Mouse (Mus musculus) right cerebral cortex, postnatal 4 days (tissue): Measurements from ENCODE around the gene Gm11985.
A peak's percentile ranks its signal among the peaks of the same experiment; 100 is the strongest.
"Not testable (repeated sequence)": the region's sequence is repeated elsewhere in the genome, so short reads cannot be mapped to it uniquely, and the experiment has no call there.

ENCODE experiments used
- DNase-seq: peaks from one replicate; pipeline ENCODE4 v3.0.0-alpha.2; 2022

Gm11985 gene

DNA sequence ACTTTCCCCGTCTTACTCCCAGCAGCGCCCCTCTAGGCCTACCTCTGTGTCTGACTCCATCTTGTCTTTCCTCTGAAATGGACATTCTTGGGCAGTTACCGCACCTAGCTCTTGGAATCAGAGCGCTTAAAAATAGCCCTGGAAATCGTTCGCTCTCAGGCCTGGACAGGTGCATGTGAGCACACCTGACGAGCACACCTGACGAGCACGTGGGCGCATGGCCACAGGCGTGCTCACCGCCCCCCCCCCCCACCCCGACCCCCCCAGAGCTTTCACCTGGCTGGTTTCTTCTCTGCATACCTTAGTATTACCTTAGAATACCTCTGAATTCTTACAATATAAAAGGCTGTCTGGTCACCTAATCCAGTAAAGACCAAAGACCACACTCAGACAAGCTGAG, at the start of gene Gm11985:
Gene Gm11985 (minus strand): TSS at position 101 of the 400 bp plus-strand sequence.
- DNase-seq = no peak

DNA sequence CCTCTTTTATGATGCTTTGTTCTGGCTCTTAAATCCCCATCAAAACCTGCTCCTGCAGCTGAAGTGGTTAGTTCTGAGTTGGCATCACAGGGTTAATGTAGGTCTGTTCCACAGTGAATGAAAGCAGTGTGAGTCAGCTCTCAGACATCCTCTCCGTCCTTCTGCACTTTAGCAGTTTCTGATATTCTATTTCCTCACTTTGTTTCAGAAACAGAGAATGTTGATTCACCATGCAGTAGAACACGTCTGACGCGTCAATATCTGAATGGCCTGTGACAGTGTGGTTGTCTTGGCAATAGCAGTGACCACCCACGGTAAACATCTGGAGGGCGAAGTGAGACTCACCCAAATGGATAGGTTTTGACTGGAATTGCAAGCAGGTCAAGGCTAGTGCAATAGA, 49.3 kb upstream of the Gm11985 start:
- DNase-seq = no peak

DNA sequence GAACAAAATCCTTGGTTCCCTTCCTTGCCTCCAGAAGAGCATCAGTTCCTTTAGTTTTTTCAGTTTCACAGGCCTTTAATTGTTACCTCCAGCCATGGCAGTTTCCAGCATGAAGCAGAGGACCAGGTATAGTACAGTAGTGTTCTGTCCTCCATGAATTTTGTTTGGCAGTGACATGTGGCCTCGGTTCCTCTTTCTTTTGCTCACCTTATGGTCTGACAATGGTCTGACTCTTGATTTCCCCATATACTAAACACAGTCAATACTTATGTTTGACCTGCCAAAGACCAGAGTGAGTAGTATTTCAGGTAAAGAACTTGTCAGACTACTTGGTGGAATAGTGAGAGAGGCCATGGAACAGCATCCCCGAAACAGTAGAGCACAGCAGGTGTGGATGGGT, 48.4 kb upstream of the Gm11985 start:
- DNase-seq = no peak

DNA sequence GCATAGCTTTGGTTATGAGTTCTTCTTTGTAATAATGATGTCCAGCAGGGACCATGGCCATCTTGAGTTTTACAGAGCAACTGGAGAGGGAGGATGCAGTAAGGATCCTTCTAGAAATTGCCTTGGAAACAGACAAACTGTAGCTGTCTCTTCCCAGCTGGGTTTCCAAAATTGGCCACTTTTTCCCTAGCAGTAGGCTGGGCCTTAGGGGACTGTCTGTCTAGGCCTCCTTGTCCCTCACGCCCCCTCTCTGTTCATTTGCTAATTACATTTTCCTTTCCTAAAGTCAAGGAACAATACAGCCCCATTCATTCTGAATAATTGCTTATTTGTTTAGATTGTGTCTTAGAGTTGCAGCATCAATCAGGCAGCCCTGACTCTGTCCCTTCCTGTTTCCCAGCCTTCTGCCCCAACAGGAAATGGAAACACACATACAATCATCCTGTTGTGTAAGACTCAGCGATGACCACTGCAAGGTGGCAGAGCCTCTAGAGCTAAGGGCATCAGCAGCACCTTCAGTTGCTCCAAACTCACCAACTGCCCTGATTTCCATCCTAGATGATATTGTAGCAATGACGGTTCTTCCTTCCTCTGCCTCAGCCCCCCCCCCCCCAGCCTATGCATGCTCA, 46.7 kb upstream of the Gm11985 start:
- DNase-seq = no peak

DNA sequence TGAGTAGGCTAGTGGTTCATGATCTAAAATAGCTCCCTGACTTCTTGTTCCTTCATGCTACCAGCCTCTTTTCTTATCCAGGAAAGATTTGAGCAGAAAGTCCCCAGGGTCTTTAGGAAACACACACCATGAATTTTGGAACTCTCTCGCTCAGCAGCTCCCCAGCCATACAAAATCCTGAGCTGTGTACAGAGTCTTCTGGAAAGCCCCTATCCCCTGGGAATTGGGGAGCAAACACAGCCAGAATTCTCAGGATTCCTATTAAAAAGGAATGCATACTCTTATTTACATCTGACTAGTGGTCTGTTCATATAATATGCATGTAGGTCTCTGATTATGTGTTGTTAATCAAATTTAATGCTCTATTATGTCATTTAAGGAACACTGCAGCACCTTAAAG, 46.1 kb upstream of the Gm11985 start:
- DNase-seq = no peak

DNA sequence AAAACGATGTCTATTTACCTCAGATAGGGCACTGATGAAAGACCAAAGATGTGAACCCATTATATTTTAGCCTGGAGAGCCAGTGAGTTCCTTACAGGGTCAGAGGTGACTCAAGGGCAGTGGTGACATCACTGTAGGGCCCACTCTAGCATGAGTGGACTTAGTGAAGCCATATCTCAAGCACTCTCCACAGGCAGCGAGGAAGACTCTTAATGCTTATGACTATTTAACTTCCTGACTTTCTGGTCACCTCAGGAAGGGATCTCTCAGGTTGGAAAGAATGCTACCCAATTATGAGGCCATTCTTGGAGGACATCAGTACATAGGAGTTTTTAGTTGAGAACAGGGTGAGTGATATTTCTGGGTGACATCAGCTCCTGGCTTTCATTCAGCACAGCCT, 45.0 kb upstream of the Gm11985 start:
- DNase-seq = no peak

DNA sequence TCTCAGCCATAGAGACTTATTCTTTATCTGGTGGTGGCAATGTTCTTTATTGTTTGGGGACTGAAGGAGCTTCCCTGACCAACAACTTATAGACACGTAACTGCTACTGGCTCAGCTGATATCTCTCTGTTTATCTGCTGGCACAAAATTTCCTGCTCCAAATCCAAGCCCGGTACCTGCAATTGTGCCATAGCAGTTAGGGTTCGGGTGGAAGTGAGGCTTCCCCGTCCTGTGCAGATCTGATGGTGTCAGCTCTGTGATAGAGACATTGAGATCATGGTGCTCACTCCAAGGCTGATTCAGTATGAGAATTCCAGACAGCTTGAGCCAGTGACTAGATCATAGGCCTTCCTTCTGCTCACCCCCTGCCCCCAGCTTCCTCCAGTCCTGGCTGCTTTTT, 43.6 kb upstream of the Gm11985 start:
- DNase-seq = no peak

DNA sequence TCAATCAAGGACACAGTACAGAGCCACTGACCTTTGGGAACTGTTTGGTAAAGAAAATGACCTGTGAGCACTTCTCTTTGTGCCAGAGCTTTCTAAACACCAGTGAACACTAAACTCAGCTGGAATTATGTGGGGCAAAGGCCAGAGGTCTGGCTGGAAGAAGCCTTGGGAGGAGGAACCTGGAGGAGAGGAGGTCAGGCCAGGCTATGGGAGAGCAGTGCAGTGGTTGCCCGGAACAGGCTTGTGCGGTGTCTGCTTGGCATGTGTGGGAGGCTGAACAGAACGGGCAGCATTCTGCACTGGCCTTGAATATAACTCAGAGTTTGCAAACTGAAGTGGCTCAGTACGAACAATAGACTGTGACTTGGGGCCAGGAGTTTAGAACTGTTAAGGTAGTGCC, 41.6 kb upstream of the Gm11985 start:
- DNase-seq = no peak

DNA sequence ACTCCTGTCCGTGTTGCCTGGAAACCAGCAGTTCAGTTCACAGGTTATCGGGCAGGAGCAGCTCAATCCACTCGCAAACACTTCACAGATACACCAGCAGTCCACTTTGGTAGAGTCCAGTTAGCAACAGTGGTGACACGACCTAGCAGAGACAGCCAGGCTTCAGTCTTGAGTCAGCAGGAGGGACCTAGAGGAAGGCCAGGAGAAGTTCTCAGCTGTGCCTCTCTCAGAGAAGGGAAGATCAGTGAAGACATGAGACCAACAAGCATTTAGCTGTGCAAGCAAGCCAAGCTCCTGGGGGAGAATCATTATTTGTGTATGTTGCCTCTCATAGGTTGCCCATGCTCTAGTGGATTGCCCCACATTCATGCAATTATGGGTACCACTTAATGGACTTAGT, 39.7 kb upstream of the Gm11985 start:
- DNase-seq = no peak

DNA sequence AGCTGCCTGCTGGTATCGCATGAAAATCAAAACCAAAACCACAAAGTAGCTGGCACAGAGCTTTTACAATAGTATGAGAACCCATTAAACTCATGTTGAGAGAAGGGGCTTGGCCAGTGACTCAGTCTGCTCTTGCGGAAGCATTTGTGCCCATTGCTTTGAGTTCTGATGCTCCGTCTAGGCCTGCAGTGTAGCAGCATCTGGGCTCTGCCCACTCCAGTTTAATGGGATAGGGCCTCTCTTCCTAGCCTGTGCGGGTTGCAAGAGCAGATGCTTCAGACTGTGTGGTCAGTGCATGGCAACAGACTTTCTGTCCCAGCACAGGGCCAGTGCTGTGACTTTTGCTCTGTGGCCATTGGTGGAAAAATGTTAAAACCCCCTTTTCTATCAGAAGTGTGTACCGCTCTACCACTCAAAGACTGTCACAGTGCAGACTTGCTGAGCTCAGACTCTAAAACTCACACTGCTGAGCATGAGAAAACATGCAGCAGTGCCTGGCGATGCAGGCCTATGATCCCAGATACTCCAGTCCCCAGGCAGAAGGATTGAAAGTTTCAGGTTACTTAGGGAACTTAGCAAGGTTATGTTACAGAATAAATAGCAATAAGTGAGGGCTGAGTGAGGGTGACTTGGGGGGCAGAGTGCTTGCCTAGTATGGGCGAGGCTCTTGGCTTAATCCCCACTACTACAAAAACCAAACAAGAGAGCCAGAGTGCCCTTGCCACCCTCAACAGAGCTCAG, 38.6 kb upstream of the Gm11985 start:
- no peak for DNase-seq

DNA sequence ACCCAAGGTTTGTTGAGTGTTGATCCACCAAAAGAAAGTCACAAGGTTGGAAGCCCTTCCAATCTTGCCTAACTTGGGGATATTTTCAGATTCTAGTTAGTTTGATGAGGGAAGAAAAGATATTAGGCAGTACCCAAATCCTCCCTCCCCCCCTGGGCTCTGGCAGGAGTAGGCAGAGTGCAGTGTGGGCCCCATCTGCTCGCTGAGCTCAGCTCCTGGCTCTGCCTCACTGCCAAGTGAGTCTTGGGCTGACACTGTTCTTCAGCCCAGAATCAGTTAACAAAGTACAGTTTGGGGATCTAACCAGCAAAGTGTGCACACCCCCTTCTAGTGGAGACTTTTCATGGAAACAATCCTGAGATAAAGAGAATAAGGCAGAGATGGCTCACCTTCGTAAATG, 37.8 kb upstream of the Gm11985 start:
- DNase-seq = peak; percentile 16

DNA sequence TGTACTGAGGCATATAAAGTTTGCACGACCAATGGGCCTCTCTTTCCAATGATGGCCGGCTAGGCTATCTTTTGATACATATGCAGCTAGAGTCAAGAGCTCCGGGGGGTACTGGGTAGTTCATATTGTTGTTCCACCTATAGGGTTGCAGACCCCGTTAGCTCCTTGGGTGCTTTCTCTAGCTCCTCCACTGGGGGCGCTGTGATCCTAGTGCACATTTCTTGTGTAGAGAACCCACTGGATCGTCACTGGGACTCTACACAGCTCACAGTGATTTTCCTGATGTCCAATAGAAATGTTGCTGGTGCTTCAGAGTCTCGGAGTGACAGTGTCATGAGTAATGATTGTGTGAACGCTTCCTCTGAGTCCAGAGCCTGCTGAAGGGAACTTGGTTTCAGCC, 33.5 kb upstream of the Gm11985 start:
- DNase-seq = not testable (repeated sequence)

DNA sequence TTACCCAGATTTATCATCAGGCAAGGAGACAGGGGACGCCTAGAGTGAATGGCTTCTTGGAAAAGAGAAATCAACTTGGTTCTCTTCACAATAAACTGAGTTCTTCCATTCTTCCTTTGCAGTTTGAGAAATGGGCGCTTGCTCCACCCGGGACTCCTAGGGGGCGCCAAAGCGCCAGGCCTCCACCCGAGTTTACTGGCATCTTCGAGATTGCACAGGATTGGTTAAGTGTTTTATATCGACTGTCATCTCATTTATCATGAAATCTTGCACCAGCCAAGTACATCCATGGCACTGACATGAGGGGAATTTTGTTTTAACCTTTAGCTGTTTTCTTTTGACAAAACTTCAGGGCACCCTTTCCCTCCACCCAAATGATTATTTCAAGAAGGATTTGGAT, 27.3 kb upstream of the Gm11985 start:
- DNase-seq = peak; percentile 86

DNA sequence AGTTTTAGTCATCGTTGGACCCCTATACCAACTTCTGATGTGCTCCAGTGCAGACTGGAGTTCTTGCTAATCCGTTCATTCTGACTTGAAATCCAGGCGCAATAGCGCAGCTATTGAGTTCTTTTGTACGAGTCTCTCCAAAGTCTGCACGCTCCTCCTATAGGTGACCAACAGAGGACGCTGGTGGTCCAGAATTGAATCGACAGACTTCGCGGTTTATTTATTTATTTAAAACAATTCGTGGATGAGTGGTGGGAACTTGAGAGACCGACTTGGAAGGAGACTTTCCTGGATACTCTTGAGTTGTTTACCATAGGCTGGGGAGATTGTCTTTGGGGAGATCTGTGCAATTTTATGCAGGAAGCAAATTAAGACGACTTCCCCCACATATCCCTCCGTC, 26.4 kb upstream of the Gm11985 start:
- DNase-seq = peak; percentile 75

DNA sequence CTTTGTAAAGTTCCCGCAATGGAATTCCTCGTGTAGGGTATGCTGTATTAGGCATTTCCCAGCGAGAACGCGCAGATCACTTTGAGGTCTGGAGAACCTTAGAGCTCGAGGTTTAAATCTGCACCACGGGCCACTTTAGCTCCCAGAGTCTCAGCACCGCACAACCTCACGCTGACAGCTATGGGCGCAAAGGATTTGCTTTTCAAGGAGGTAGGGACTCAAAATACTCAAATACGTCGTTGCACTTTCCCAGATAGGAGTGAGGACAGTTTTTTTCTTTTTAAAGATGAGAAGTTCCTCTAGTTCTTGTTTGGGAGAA, 25.9 kb upstream of the Gm11985 start:
- DNase-seq = no peak

DNA sequence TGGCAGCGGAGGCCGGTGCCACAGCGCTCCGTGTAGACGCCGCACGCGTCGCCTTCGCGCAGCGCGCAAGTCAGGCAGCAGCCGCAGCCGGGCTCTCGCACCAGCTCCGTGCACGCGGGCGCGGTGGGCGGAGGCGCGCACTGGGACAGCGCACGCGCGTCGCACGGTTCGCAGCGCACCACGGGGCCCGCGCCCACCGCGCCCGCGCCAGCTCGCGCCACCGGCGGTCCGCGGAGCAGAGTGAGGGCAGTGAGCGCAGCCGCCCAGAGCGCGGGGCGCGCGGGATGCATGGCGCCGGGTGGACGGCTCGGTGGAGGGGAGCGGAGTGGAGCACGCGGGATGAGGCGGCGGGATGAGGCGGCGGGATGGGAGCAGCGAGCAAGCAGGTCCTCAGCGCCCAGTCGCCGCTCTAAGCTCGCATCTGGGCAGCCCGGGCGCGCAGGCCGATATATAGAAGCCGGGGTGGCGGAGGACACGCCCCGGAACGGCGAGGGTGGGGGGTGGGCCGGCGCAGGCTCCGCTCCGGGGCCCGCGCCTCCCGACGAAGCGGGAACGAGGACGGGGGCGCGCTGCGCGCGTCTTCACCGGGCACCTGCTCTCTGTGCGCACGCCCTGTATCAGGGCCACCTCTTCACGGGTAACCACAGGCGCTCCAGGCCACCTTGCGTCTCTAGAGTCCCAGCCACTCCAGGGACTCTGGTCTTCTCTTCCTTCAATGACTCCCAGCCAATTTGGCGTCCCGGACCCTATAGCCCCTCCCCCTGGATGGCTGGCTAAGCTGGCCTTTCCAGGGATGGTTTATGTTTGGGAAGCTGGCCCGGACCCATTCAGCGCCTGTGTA, 25.4 kb upstream of the Gm11985 start, which contains the start of gene Igfbp3:
Gene Igfbp3 (minus strand): TSS at position 423 of the 841 bp plus-strand sequence.
- peak; percentile 84 for DNase-seq

DNA sequence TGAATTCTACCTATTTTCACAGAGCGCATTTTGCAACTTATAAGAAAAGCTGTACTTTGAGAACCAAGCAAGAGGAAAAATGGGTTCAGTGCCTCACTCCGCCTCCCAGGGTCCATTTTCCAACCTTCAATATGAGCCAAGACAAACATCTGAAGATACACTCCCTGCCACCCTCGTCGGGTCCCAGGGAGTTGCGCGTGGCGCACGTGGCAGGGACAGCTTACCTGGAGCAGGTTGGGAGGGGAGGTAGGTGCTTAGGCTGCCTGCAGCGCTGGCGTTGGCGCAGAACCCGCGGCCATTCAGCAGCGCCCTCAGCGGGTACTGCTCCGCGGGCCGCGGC, 24.8 kb upstream of the Gm11985 start:
- DNase-seq = no peak

DNA sequence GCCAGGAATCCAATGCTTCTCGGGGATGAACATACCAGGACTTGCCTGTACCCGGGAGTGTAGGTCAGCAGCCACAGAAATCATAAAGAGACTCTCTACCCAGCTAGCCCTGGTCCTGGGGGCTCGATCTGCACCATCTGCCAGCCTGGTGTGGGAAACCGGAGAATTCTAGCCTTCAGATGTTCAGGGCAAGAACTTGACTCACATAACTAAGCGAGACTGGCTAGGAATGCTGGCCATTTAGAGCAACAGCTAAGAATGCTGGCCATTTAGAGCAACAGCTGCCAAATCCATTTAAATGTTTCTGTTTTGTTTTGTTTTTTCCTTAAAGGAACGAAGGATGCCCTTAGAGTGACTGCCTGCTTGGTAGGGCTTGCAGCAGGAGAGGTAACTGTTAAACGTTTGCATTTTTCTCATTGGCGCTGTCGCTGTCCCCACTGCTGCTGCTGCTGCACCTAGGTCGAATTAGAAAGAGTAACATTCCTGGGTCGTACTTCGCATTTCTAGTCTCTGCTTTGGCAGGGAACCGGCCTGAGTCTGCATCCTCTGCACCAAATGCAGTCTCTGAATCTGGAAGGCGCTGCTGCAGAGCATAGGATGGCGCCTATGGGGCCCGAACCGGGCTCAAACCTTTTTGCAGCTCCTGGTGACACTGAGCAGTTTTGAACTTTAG, 23.9 kb upstream of the Gm11985 start:
- DNase-seq = no peak

DNA sequence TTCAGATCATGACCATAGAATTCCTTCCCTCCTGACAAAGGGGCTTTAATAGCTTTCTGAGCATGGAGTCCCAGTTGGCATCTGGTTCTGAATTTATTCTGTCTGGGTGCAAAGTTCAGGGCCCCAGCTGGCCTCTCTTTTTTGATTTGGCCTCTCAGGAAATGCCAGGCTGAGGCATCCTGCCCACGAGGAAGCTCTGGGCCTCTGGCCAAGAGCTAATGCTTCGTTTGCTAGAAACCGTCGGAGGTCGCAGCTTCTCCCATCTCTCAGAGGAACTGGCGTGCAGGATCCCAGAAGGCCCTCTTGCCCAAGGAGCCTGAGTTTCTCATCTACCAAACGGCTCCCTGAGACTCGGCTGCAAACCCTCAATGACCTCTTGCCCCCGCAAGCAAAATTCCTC, 22.8 kb upstream of the Gm11985 start:
- DNase-seq = no peak

DNA sequence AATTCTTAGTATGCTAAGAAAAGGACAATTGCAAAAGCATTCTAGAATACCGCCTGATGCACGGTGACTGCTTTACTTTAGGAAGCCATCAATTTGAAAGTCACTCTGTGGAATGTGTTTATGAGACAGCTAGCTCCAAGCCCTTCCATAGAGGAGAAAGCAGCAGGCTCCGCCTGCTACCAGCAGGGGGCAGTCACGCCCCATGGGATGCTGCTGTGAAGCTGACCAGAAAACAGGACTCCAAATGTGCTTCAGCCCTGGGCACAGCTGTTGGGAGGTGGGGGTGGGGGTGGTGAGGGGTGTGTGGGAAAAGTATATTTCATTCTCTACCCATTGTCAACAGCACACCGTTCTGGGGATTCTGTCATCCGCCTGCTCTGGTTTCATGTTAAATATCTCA, 22.0 kb upstream of the Gm11985 start:
- DNase-seq = peak; percentile 84

DNA sequence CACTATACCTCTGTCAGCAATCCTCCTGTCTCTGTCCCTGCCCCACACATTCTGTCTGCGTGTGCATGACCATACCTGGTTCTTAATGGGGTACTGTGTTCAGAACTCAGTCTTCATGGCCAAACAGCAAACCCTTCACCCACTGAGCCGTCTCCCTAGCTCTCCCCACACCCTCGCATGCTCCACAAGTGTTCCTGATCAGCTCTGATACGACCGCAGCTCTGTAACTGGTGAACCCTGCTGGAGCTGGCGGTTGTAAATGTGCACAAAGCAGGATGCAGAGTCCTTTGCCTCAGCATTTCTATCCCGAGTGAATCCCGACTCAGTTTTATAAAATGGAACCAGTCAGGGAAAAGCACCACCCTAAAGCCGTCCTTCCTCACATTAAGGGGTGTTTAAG, 15.5 kb upstream of the Gm11985 start:
- no peak for DNase-seq

DNA sequence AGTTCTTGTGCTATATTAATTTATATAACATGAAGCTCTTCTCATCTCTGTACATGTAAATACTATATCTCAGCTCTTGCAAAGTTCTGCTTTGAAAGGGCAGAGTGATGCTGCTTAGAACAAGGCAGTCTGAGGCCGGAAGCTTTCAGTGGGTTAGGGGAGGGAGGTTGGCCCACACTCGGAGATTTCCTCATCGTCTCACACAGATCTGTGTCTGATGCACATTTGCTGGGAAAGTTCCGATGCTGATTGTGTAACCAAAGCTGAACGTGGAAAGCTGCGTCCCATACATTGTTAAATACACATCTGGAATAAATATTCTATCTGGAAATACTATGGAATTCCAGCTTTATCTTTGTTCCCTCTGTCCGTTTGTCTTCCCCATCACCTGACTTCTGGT, 13.8 kb upstream of the Gm11985 start:
- no peak for DNase-seq

DNA sequence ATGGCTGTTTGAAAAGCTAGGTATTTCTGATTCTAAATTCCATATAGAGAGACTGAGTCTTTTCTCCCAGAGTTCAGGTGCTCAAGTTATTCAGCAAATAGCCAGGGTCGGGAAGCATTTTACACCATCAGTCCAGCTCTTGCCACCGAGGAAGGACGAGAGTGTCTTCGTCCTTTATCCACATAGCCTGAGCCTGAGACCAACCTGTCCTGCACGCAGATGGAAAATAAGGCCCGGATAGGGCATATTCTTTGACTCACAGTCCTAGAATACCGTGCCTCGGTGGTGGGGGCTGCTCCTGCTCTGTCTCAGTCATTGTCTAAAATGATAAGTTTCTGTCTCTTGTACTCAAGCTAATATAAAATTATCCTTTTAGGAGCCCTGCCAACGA, 12.0 kb upstream of the Gm11985 start:
- no peak for DNase-seq
